8 mouse cellular contexts compared by ENCODE assay signal in the genomic region with DNA sequence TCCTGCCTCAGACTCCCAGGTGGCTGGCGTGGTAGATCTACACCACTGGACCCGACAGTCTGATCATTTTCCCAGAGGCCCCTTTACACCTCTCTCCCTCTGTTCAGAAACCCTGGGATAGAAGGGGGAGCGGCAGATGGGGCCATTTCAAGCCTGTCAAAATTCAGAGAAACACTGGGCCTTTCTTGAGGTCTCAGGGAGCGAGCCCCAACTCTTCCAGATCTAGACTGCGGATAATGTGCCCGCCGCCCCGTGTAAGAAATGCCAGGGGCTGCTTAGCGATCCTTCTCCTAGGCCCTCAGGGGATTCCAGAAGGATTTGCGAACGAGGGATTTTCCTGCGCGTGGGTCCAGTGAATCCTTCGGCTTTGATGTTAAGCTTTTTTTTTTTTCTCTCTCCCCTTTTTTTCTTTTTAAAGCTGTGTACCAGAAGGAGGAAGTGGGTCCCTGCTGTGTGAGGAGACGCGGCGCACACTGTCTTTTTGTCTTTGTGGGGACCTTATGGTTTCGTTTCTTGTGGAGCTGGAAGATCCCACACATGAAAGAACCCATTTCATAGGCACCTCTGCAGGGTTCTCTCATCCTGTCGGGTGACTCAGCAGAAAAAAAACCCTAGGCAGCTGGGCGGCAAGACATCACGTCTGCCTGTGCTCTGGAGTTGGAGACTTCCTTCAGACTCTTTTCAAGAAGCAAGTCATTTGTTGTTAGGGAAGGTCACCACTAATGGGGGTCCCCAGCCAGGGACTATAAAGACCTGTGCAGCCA. TPM values are rescaled to one million over a fixed set of nuclear protein-coding genes. Genes with fewer than 3 reads are reported as not detected.
DNase-seq lines count a peak whose midpoint lies in the region; ATAC-seq and TF ChIP-seq lines count a peak whose summit lies in the region.

No protein-coding gene starts in this region.

- H3K4me1 ChIP-seq in hindbrain, postnatal 0 days (ENCODE audit: insufficient read depth, low read length), result peaks cover 4% of the 10 kb centered on the region; the same call in 1 of the 2 replicates
- peaks cover 20% of the 10 kb centered on the region for H3K4me1 ChIP-seq in midbrain, embryonic 11.5 days (ENCODE audit: control insufficient read depth, insufficient read depth, low read length)

- no peak for ATAC-seq in hindbrain, postnatal 0 days
- ATAC-seq in midbrain, embryonic 11.5 days (ENCODE audit: low FRiP score), result no peak

- no peaks in the 10 kb centered on the region; the same call in 1 of the 2 replicates for H3K9me3 ChIP-seq in hindbrain, postnatal 0 days (ENCODE audit: low read length)
- H3K9me3 ChIP-seq in midbrain, embryonic 11.5 days (ENCODE audit: control insufficient read depth, low read length), result no peaks in the 10 kb centered on the region

- DNase-seq in right cerebral cortex, adult 2 months (ENCODE audit: low spot score in 2 of 2), result peak; percentile 59 to 61
- DNase-seq in right cerebral cortex, postnatal 4 days, result no peak
- DNase-seq in c-Kit-positive CD71-negative TER-119-negative erythroid progenitor cells, embryonic 14.5 days (ENCODE audit: low read depth), result peak; percentile 60
- DNase-seq in hindbrain, postnatal 0 days (ENCODE audit: low spot score), result peak; percentile 33
- peak; percentile 92 for DNase-seq in midbrain, embryonic 11.5 days (ENCODE audit: low spot score, missing footprints)
- DNase-seq in thymus, postnatal 0 days (ENCODE audit: low spot score), result peak; percentile 90
- no peak for DNase-seq in cerebellum, adult 8-10 months
- no peak for DNase-seq in kidney, postnatal 10 days

- peak overlapping the region; percentile 43 for H3K4me2 ChIP-seq in hindbrain, postnatal 0 days (ENCODE audit: low read depth, low read length)
- peak overlapping the region; percentile 21; the same call in 1 of the 2 replicates for H3K4me2 ChIP-seq in midbrain, embryonic 11.5 days

- H3K27ac ChIP-seq in hindbrain, postnatal 0 days, result 0 out of 2 replicates have a peak overlapping the region, but pooled peaks have one; percentile 20
- no peak overlapping the region for H3K27ac ChIP-seq in midbrain, embryonic 11.5 days (ENCODE audit: low read depth, low read length)

- H3K9ac ChIP-seq in hindbrain, postnatal 0 days (replicated peaks; ENCODE audit: low read length), result no peak overlapping the region
- H3K9ac ChIP-seq in midbrain, embryonic 11.5 days (ENCODE audit: low read length), result peak overlapping the region; percentile 11; the same call in 1 of the 2 replicates

- H3K4me3 ChIP-seq in hindbrain, postnatal 0 days (ENCODE audit: low read length), result no peak overlapping the region
- H3K4me3 ChIP-seq in midbrain, embryonic 11.5 days (ENCODE audit: low read depth, low read length), result no peak overlapping the region

- TF ChIP-seq CTCF in hindbrain, postnatal 0 days (IDR thresholded peaks at IDR 0.05; ENCODE audit: low read depth), result no peak

- WGBS in hindbrain, postnatal 0 days, result 9% methylated on average over 21 of the region's 21 CpGs
- WGBS in midbrain, embryonic 11.5 days, result 3% methylated on average over 21 of the region's 21 CpGs

- no peaks in the 10 kb centered on the region for H3K27me3 ChIP-seq in hindbrain, postnatal 0 days (ENCODE audit: insufficient read depth, low read length)
- peaks cover 19% of the 10 kb centered on the region for H3K27me3 ChIP-seq in midbrain, embryonic 11.5 days (ENCODE audit: control insufficient read depth, insufficient read depth, low read length)

- H3K36me3 ChIP-seq in hindbrain, postnatal 0 days (ENCODE audit: insufficient read depth, low read length), result no peaks in the 10 kb centered on the region
- H3K36me3 ChIP-seq in midbrain, embryonic 11.5 days (ENCODE audit: control insufficient read depth, insufficient read depth, low read length), result no peaks in the 10 kb centered on the region

RNA-seq across cellular contexts. Expression of gene Cdkn1a, which starts 9.0 kb away (rescaled TPM):
- total RNA-seq in hindbrain, postnatal 0 days (2014; rRNA removed), result 48.9 and 50.0 TPM in 2 replicates
- polyA plus RNA-seq in hindbrain, postnatal 0 days (2015; fragmentation: Nextera tagmentation; extraction: Ambion mirVana), result 242 and 257 TPM in 2 replicates
- 16.1 and 17.4 TPM in 2 replicates for polyA plus RNA-seq in midbrain, embryonic 11.5 days (2014; fragmentation: Nextera tagmentation; extraction: Ambion mirVana)
- polyA plus RNA-seq in thymus, postnatal 0 days (2015; fragmentation: Nextera tagmentation; extraction: Ambion mirVana), result 39.3 and 39.7 TPM in 2 replicates

RNA-seq across cellular contexts. Expression of gene Rab44, which starts 32.1 kb away (rescaled TPM):
- 1.2 TPM in 2 replicates for total RNA-seq in hindbrain, postnatal 0 days (2014; rRNA removed)
- 0.05 and 0.20 TPM in 2 replicates for polyA plus RNA-seq in hindbrain, postnatal 0 days (2015; fragmentation: Nextera tagmentation; extraction: Ambion mirVana)
- 0.22 and 0.44 TPM in 2 replicates for polyA plus RNA-seq in midbrain, embryonic 11.5 days (2014; fragmentation: Nextera tagmentation; extraction: Ambion mirVana)
- 4.9 and 5.4 TPM in 2 replicates for polyA plus RNA-seq in thymus, postnatal 0 days (2015; fragmentation: Nextera tagmentation; extraction: Ambion mirVana)

RNA-seq across cellular contexts. Expression of gene Srsf3, which starts 49.4 kb away (rescaled TPM):
- total RNA-seq in hindbrain, postnatal 0 days (2014; rRNA removed), result 139 and 147 TPM in 2 replicates
- 298 and 315 TPM in 2 replicates for polyA plus RNA-seq in hindbrain, postnatal 0 days (2015; fragmentation: Nextera tagmentation; extraction: Ambion mirVana)
- polyA plus RNA-seq in midbrain, embryonic 11.5 days (2014; fragmentation: Nextera tagmentation; extraction: Ambion mirVana), result 899 and 948 TPM in 2 replicates
- 723 and 729 TPM in 2 replicates for polyA plus RNA-seq in thymus, postnatal 0 days (2015; fragmentation: Nextera tagmentation; extraction: Ambion mirVana)

Comparison
In these comparisons a context has a peak if more than half of its experiments do, and no peak if none do; other contexts are left out.
1. DNase-seq: peak in right cerebral cortex, adult 2 months (2 of 2), c-Kit-positive CD71-negative TER-119-negative erythroid progenitor cells, embryonic 14.5 days (single experiment), hindbrain, postnatal 0 days (single experiment), midbrain, embryonic 11.5 days (single experiment) and thymus, postnatal 0 days (single experiment); none in right cerebral cortex, postnatal 4 days (single experiment), cerebellum, adult 8-10 months (single experiment) and kidney, postnatal 10 days (single experiment).